Mouse (Mus musculus): ENCODE measurements around the gene Zfp457. TPM values are rescaled to one million over a fixed set of nuclear protein-coding genes. Genes with fewer than 3 reads are reported as not detected.

Zfp457 gene
- polyA plus RNA-seq, 1 experiment from 2014 or later: 1.7 TPM

Other genes with a start within 250 kb of the Zfp457 start
- gene Zfp712, start 245.3 kb downstream of the Zfp457 start, polyA plus RNA-seq (2015; fragmentation: Nextera tagmentation; extraction: Ambion mirVana): 6.4 and 6.7 TPM in 2 replicates
- 7.5 and 8.3 TPM in 2 replicates for gene Zfp708, start 208.5 kb downstream of the Zfp457 start, polyA plus RNA-seq (2015; fragmentation: Nextera tagmentation; extraction: Ambion mirVana)
- gene Gm28557, start 197.9 kb downstream of the Zfp457 start, polyA plus RNA-seq (2015; fragmentation: Nextera tagmentation; extraction: Ambion mirVana): 0.99 and 1.5 TPM in 2 replicates
- gene Rslcan18, start 190.2 kb downstream of the Zfp457 start, polyA plus RNA-seq (2015; fragmentation: Nextera tagmentation; extraction: Ambion mirVana): 0.17 and 0.19 TPM in 2 replicates
- gene Zfp759, start 184.8 kb downstream of the Zfp457 start, polyA plus RNA-seq (2015; fragmentation: Nextera tagmentation; extraction: Ambion mirVana): 4.4 and 4.5 TPM in 2 replicates
- gene Rsl1, start 133.3 kb downstream of the Zfp457 start, polyA plus RNA-seq (2015; fragmentation: Nextera tagmentation; extraction: Ambion mirVana): 6.2 and 7.0 TPM in 2 replicates
- gene Zfp455, start 112.0 kb downstream of the Zfp457 start, polyA plus RNA-seq (2015; fragmentation: Nextera tagmentation; extraction: Ambion mirVana): 1.8 and 2.6 TPM in 2 replicates
- gene Zfp458, start 28.0 kb downstream of the Zfp457 start, polyA plus RNA-seq (2015; fragmentation: Nextera tagmentation; extraction: Ambion mirVana): 4.8 and 4.9 TPM in 2 replicates
- 1.7 and 2.0 TPM in 2 replicates for gene Zfp595, start 26.1 kb upstream of the Zfp457 start, polyA plus RNA-seq (2015; fragmentation: Nextera tagmentation; extraction: Ambion mirVana)
- not detected in 2 replicates for gene Gm28044, start 54.1 kb upstream of the Zfp457 start, polyA plus RNA-seq (2015; fragmentation: Nextera tagmentation; extraction: Ambion mirVana)
- 0.56 and 0.77 TPM in 2 replicates for gene Zfp953, start 54.1 kb upstream of the Zfp457 start, polyA plus RNA-seq (2015; fragmentation: Nextera tagmentation; extraction: Ambion mirVana)
- gene Gm28041, start 69.2 kb upstream of the Zfp457 start, polyA plus RNA-seq (2015; fragmentation: Nextera tagmentation; extraction: Ambion mirVana): 0.27 TPM in 1 of 2 replicates, not detected in the other
- gene Zfp456, start 69.3 kb upstream of the Zfp457 start, polyA plus RNA-seq (2015; fragmentation: Nextera tagmentation; extraction: Ambion mirVana): 0.65 and 1.1 TPM in 2 replicates
- gene Zfp429, start 93.3 kb upstream of the Zfp457 start, polyA plus RNA-seq (2015; fragmentation: Nextera tagmentation; extraction: Ambion mirVana): 4.0 and 5.5 TPM in 2 replicates
- 0.50 and 1.6 TPM in 2 replicates for gene Zfp459, start 114.9 kb upstream of the Zfp457 start, polyA plus RNA-seq (2015; fragmentation: Nextera tagmentation; extraction: Ambion mirVana)
- gene Zfp874a, start 145.1 kb upstream of the Zfp457 start, polyA plus RNA-seq (2015; fragmentation: Nextera tagmentation; extraction: Ambion mirVana): 5.1 and 7.6 TPM in 2 replicates
- 2.5 and 3.7 TPM in 2 replicates for gene Zfp874b, start 177.8 kb upstream of the Zfp457 start, polyA plus RNA-seq (2015; fragmentation: Nextera tagmentation; extraction: Ambion mirVana)
- 10.4 and 11.2 TPM in 2 replicates for gene Zfp58, start 194.1 kb upstream of the Zfp457 start, polyA plus RNA-seq (2015; fragmentation: Nextera tagmentation; extraction: Ambion mirVana)
- not detected in 2 replicates for gene Gm26965, start 219.7 kb upstream of the Zfp457 start, polyA plus RNA-seq (2015; fragmentation: Nextera tagmentation; extraction: Ambion mirVana)
- 30.4 and 37.0 TPM in 2 replicates for gene Zfp87, start 219.7 kb upstream of the Zfp457 start, polyA plus RNA-seq (2015; fragmentation: Nextera tagmentation; extraction: Ambion mirVana)
- 13.1 and 13.2 TPM in 2 replicates for gene Zfp748, start 247.3 kb upstream of the Zfp457 start, polyA plus RNA-seq (2015; fragmentation: Nextera tagmentation; extraction: Ambion mirVana)